Mouse (Mus musculus) kidney, embryonic 14.5 days (tissue): Measurements from ENCODE around the gene Gbp6. TPM values are rescaled to one million over a fixed set of nuclear protein-coding genes. Genes with fewer than 3 reads are reported as not detected.
A peak's percentile ranks its signal among the peaks of the same experiment; 100 is the strongest.
"Not testable (repeated sequence)": the region's sequence is repeated elsewhere in the genome, so short reads cannot be mapped to it uniquely, and the experiment has no call there.

Experiments
- ATAC-seq: fragments of 200-750 bp; cut with Nextera tagmentation; 2 replicates; pipeline ENCODE4 v1.8.0; 2017; ENCODE audit warnings: moderate number of reproducible peaks, mild to moderate bottlenecking, moderate TSS enrichment, moderate library complexity; ENCODE audit not compliant: low FRiP score, low TSS enrichment
- H3K27ac ChIP-seq: fragments of 300-500 bp; sonication (generic); 2 replicates; pipeline ENCODE4 v1.5.1; 2014; ENCODE audit warnings: low read depth, mild to moderate bottlenecking, low read length, moderate library complexity, mixed read lengths
- H3K27me3 ChIP-seq: fragments of 300-500 bp; sonication (generic); 2 replicates; pipeline ENCODE4 v1.6.1; 2014; ENCODE audit warnings: mild to moderate bottlenecking, low read length; ENCODE audit not compliant: control insufficient read depth, insufficient read depth
- H3K36me3 ChIP-seq: fragments of 300-500 bp; sonication (generic); 2 replicates; pipeline ENCODE4 v1.6.1; 2014; ENCODE audit warnings: low read length, mixed read lengths; ENCODE audit not compliant: control insufficient read depth, insufficient read depth
- H3K4me1 ChIP-seq: fragments of 300-500 bp; sonication (generic); 2 replicates; pipeline ENCODE4 v1.6.1; 2014; ENCODE audit warnings: low read length, mixed read lengths; ENCODE audit not compliant: control insufficient read depth, insufficient read depth
- H3K4me2 ChIP-seq: fragments of 300-500 bp; sonication (generic); replicated peaks from 2 replicates; pipeline ENCODE4 v1.6.1; 2014; ENCODE audit warnings: low read depth, mild to moderate bottlenecking, low read length
- H3K4me3 ChIP-seq: fragments of 300-500 bp; sonication (generic); 2 replicates; pipeline ENCODE4 v1.5.1; 2014; ENCODE audit warnings: mild to moderate bottlenecking, low read length
- H3K9ac ChIP-seq: fragments of 300-500 bp; sonication (generic); 2 replicates; pipeline ENCODE4 v1.6.1; 2014; ENCODE audit warnings: low read depth, mild to moderate bottlenecking, low read length, moderate library complexity
- H3K9me3 ChIP-seq: fragments of 300-500 bp; sonication (generic); 2 replicates; pipeline ENCODE4 v1.6.1; 2016; ENCODE audit warnings: low read length; ENCODE audit not compliant: control insufficient read depth
- WGBS: fragments of 180-500 bp; shearing (Covaris S2); extraction: QIAGEN DNeasy Blood & Tissue Kit; methylation state at CpG from one replicate; pipeline ENCODE4 v1.1.7; 2014; 5-methylcytosine and 5-hydroxymethylcytosine counted together
- polyA plus RNA-seq: library from polyadenylated mRNA; unstranded; fragments of >200 nt; fragmentation: Nextera tagmentation; extraction: Ambion mirVana; gene quantifications from 2 replicates; pipeline ENCODE4 v1.2.1, GENCODE M21; 2014

Gene Gbp6
- polyA plus RNA-seq, 1 experiment from 2014 or later, result 0.27 TPM

DNA sequence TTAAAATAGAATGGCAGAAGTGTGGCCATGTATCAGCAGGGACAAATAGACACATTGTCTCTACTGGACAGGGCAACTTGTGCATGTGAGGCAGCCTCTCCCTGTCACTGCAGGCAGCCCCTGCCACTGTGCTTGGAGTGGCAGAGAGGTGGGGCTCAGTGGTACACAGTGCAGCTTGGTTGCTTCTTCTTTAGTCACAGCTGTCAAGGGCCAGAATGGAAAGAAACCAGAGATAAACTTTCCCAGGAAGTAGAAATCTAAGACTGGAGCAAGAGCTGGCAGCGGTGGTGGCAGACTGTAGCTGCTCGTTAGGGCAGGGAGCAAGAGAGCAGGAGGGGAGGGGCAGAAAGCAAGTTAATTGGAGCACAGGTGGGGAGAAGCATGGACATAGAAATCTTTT, 8.0 kb upstream of the Gbp6 start:
- Histone ChIP-seq H3K27me3 (no peaks in the 10 kb centered on the region), H3K4me2 (no peak overlapping the region), H3K9ac (no peak overlapping the region), H3K27ac (no peak overlapping the region), H3K4me3 (no peak overlapping the region), H3K4me1 (no peaks in the 10 kb centered on the region), H3K9me3 (no peaks in the 10 kb centered on the region), H3K36me3 (no peaks in the 10 kb centered on the region)
- no peak; the same call in 1 of the 2 replicates for ATAC-seq
- WGBS, result 29% methylated on average over 2 of the region's 2 CpGs

DNA sequence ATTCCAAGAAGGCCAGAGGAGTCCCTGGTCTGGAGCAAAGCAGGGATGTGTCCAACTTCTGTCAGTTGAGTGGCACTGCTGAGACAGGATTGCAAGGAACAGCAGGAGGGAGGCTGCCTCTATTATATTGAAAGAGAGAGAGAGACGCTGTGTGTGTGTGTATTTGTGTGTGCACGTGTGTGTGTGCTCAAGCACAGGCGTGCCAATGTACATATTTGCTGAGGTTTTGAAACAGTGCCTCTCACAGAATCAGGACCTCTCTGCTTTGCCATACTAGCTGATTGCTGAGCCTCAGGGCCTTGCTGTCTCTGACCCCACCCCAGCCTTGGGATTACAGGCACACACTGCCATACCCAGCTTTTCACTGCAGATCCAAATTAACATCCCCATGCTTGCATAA, 2.2 kb upstream of the Gbp6 start:
- Histone ChIP-seq H3K4me1 (no peaks in the 10 kb centered on the region), H3K4me2 (no peak overlapping the region), H3K9ac (no peak overlapping the region), H3K27me3 (no peaks in the 10 kb centered on the region), H3K36me3 (no peaks in the 10 kb centered on the region), H3K27ac (no peak overlapping the region), H3K9me3 (no peaks in the 10 kb centered on the region), H3K4me3 (no peak overlapping the region)
- 95% methylated on average over 3 of the region's 3 CpGs for WGBS
- no peak for ATAC-seq

DNA sequence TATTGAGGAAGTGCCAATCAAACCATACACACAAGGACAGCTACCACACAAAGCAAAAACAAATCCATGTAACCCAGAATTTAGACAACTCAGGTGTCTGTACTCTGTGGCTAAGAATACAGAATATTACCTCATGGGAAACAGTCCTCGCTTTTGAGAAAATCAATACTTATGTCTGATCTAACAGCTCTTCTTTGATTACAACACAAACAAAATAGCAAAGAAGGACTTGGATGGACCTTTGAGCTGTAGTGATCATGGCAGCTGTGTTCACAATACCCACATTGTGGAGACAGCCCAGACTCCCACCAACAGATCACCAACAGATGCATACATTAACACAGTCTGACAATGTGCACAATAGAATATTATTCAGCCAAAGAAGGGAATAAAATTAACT, 1.0 kb downstream of the Gbp6 start:
- H3K4me2 ChIP-seq, result no peak overlapping the region
- no peaks in the 10 kb centered on the region for H3K27me3 ChIP-seq
- no peak overlapping the region for H3K4me3 ChIP-seq
- H3K9me3 ChIP-seq, result no peaks in the 10 kb centered on the region
- no peaks in the 10 kb centered on the region for H3K36me3 ChIP-seq
- ATAC-seq, result no peak
- no peak overlapping the region for H3K9ac ChIP-seq
- H3K27ac ChIP-seq, result no peak overlapping the region
- 82% methylated on average over 1 of the region's 1 CpGs for WGBS
- no peaks in the 10 kb centered on the region for H3K4me1 ChIP-seq

DNA sequence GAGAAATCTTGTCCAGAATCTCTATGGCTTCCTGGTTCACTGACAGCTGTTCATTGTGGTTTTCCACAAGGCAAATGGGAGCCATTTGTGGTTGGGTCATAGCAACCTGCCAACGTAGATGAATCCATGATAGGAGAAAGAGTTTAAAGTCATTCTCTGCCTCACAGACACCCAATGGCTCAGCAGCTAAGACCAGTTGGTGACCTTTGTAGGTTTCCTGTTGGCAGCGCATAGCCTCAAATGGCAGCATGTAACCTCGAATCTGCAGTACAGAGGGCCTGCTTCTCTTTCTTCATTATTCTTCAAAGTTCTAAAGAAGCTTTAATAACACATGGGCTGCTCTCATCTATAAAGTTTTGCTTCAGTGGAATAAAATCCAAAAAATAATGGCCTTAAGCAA, 2.6 kb downstream of the Gbp6 start:
- 92% methylated on average over 3 of the region's 3 CpGs for WGBS
- not testable (repeated sequence) for H3K9ac ChIP-seq, H3K4me2 ChIP-seq, H3K9me3 ChIP-seq, H3K36me3 ChIP-seq, H3K4me1 ChIP-seq, H3K27me3 ChIP-seq, ATAC-seq, H3K27ac ChIP-seq, H3K4me3 ChIP-seq

DNA sequence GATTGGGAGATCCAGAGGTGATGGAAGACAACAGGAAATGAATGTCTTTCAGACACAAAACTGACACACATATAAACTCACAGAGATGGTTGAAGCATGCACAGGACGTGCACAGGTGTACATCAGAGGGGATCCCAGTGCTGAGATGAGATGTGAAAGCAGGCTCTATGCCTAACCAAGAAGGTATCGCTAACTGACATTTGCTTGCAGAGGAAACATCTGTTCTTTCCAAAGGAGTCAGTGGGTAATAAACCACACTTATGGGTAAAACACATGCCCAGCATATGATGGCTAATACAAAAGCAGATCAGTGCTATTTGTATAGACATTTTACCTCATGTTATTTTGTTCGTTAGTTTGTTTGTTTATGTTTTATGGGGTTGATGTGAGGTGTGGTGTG, 32.8 kb downstream of the Gbp6 start:
- not testable (repeated sequence) for ATAC-seq, H3K36me3 ChIP-seq, H3K9me3 ChIP-seq, H3K4me3 ChIP-seq, H3K27me3 ChIP-seq, H3K4me1 ChIP-seq, H3K27ac ChIP-seq, H3K4me2 ChIP-seq, H3K9ac ChIP-seq
- no CpG with 5 or more reads among the region's 3 CpGs for WGBS

DNA sequence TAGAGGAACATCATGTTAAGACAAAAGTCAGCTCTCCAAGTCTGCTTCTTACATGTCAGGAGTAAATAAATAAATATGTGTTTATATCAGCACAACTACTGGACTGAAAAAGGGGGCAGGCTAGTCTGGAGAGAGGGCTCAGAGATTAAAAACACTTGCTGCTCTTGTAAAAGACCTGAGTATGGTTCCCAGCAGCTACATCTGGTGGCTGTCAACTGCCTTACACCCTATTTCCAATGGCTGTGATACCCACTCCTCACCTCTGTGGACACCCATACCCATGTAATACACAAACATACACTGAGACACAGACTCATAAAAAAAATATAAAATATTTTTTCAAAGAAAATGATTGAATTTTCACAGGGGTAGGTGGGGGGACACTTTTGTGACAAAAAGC, 41.0 kb downstream of the Gbp6 start:
- no peaks in the 10 kb centered on the region for H3K36me3 ChIP-seq
- no peak for ATAC-seq
- H3K9me3 ChIP-seq, result no peaks in the 10 kb centered on the region

DNA sequence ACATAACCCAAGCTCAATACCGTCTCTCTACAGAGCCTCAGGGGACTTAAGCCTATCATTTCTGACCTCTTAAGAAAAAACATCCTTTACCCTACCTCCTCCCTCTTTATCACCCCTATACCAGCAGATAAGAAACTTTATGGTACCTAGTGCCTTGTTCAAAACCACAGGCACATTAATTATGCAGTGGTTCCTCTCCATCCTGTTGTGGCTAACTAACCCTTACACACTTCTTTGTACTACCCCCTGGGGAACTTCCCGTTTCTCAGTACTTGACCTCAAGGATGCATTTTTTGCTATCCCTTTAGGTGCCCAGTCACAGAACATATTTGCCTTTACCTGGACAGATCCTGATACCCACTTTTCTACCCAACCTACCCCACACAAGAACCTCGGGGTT, 48.8 kb downstream of the Gbp6 start:
- not testable (repeated sequence) for H3K4me2 ChIP-seq, H3K4me3 ChIP-seq, H3K36me3 ChIP-seq, H3K9me3 ChIP-seq, H3K27me3 ChIP-seq, H3K27ac ChIP-seq, ATAC-seq, H3K4me1 ChIP-seq, H3K9ac ChIP-seq
- WGBS, result 71% methylated on average over 3 of the region's 3 CpGs

More for the DNA sequence above, 41.0 kb downstream of the Gbp6 start:
- H3K4me3 ChIP-seq, result no peak overlapping the region
- no peak overlapping the region for H3K9ac ChIP-seq
- H3K27ac ChIP-seq, result no peak overlapping the region
- H3K4me2 ChIP-seq, result no peak overlapping the region
- H3K27me3 ChIP-seq, result no peaks in the 10 kb centered on the region
- H3K4me1 ChIP-seq, result no peaks in the 10 kb centered on the region

DNA sequence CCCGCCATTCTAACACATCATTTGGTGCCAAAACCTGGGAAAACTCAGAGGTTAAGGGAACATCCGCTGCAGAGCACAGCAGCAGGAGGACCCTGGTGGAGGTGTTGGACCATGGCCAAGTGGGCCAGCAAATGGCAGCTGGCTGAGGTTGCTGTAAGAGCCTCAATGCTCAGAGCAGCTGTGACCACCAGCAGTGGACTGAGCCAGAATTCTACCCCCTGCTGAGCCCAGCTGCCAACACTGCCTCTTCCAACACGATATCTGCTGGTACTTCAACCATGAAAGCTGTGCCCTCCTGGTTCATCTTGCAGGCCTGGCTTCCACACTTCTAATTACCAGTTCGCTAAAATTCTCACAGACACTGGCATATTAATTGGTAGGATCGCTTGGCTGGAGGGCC, 52.5 kb downstream of the Gbp6 start:
- 83% methylated on average over 5 of the region's 5 CpGs for WGBS

DNA sequence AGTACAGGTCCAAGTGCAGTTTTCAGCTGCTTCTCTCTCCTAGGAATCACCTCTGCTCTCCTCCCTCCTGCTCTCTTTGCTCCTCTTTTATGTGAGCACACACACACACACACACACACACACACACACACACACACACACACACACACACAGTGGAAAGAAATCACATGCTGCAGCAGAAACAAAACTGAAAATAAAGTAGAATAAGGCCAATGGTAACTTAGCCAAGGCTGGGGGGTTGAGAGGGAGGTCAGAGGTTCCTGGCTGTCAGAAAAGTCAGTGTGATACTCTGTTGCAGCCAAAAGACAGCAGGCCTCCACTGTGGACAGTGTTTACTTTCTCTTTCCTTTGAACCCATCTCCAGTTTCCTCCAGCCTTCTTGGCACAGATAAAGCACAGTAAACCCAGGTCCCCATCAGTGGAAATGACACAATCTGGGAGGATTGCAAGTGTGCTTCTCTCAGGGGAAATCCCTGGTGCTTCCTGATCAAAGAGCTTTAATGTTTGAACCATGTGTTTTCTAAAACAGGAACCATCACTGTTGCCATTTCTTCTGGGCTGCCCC, 53.9 kb downstream of the Gbp6 start, which contains the start of gene Gbp10:
Gene Gbp10 (minus strand): TSS at position 51 of the 565 bp plus-strand sequence.
- H3K36me3 ChIP-seq, H3K9me3 ChIP-seq, H3K4me1 ChIP-seq, H3K4me3 ChIP-seq, H3K27ac ChIP-seq, H3K9ac ChIP-seq, H3K27me3 ChIP-seq, H3K4me2 ChIP-seq: not testable (repeated sequence)
- ATAC-seq, result peak; percentile 32; the same call in 1 of the 2 replicates

More for the DNA sequence above, 52.5 kb downstream of the Gbp6 start:
- not testable (repeated sequence) for H3K4me1 ChIP-seq, H3K4me2 ChIP-seq, ATAC-seq, H3K9ac ChIP-seq, H3K27me3 ChIP-seq, H3K27ac ChIP-seq, H3K4me3 ChIP-seq, H3K9me3 ChIP-seq, H3K36me3 ChIP-seq
